Mouse (Mus musculus): ENCODE results near the gene Gm8104.
"Not testable (repeated sequence)": the region's sequence is repeated elsewhere in the genome, so short reads cannot be mapped to it uniquely, and the experiment has no call there.

Gm8104 gene

DNA sequence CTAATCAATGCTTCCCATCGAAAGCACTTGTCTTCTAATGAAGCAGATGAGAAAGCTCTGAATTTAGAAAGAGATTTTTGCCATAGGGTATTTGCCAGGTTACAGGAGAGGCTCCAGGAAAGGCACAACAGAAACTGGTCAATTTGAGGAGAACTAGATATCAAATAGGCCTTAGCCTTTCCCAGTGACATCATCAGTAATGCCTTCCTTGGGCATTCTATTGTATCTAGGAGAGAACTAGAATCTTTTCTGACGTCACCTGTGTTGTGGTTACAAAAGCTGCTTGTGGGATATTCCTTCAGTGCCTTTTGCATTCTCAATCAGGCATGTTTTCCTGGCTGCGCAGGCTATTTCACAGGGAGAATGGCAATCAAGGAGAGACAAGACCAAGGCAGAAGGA is at the start of gene Gm8104:
Gene Gm8104 (plus strand): TSS at position 301 of the 400 bp plus-strand sequence.
- CTCF ChIA-PET, POLR2A ChIA-PET: not testable (repeated sequence)

DNA sequence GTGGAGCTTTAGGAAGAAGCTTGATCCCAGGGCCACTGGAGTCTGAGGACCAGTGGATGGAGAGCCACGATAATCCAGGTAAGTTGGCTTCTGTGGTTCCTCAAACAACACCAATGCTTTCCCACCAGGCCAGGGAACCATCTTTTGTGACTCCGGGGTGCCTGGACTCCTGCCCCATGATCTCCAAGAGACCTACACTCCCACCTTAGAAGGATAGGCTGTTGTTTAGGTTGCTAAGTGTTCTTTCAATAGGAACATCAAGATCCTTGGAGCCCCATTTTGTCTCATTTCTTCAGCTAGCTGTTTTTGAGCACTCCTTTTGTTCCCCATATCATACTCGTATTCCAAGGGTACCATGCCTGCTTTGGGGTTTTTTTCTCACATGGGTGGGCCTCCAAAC is 42.3 kb upstream of the Gm8104 start:
- POLR2A ChIA-PET, CTCF ChIA-PET: not testable (repeated sequence)

DNA sequence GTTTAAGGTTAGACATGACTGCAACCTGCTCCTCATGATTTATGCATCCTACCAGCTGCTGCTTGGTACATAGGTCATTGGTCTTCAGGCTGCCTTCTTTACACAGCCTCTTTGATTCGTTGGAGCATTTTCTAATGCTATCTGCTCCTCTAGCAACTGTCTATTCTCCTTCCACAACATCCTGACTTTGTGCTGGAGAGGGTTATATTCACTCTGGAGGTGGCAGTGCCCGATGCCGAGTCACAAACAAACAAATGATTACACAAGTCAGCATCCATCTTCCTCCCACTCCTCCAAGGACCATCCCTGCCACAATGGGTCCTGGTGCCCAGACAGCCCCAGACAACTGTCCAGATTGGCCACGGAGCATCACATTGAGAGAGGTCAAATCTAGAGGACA is 40.2 kb upstream of the Gm8104 start:
- POLR2A ChIA-PET, CTCF ChIA-PET: not testable (repeated sequence)

DNA sequence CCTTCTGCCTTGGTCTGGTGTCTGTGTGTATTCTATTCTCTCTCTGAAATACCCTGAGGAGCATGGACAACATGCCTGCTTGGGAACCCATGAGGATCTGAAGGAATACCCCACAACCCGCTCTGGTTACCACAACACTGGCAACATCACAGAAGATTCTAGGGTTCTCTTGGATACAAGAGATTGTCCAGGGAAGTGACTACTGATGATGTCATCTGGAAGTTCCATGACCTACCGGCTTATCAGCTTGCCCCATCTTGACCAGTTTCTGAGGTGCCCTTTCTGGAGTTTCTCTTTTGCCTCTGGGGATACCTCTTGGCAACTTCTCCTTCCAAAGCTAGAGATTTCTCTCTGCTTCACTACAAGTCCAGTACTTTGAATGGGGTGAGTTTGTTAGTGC is 23.9 kb upstream of the Gm8104 start, which contains the start of gene Gm8094:
Gene Gm8094 (minus strand): TSS at position 101 of the 400 bp plus-strand sequence.
- CTCF ChIA-PET, POLR2A ChIA-PET: not testable (repeated sequence)

DNA sequence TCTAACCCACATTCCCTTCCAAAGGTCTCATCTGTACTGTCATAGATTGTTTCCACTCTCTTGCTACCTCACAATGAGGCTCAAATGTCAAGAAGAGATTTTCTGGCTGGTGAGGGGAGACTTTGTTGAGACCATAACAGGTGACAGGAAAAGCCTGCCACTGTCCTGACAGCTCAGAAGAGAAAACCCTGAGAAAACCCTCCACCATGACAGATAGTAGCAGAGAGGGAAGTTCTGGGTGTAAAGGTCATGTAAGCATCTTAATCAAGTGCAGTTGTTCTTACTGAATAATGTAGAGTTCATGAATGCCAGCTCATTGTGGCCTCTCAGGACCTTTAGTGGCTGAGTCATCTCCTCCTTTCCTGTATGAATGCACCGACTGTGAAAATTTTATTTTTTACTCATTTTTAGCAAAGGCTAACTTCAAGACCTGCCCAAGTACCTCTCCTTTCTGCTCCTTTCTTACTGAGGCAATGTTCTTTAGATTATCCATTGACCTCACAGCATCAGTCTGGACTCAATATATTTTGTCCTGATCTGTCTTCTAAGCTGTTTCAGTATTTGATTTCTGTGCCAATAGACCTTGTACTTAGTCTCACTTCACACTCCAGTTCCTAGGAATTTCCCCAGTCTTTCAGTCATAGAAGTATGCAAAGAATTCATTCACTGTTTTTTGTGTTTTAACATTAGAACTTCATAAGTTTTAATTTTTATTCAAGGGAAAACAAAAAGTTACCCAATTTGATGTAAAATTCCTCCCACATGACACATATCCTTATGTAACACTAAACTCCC is 15.3 kb upstream of the Gm8104 start:
- POLR2A ChIA-PET, CTCF ChIA-PET: not testable (repeated sequence)

DNA sequence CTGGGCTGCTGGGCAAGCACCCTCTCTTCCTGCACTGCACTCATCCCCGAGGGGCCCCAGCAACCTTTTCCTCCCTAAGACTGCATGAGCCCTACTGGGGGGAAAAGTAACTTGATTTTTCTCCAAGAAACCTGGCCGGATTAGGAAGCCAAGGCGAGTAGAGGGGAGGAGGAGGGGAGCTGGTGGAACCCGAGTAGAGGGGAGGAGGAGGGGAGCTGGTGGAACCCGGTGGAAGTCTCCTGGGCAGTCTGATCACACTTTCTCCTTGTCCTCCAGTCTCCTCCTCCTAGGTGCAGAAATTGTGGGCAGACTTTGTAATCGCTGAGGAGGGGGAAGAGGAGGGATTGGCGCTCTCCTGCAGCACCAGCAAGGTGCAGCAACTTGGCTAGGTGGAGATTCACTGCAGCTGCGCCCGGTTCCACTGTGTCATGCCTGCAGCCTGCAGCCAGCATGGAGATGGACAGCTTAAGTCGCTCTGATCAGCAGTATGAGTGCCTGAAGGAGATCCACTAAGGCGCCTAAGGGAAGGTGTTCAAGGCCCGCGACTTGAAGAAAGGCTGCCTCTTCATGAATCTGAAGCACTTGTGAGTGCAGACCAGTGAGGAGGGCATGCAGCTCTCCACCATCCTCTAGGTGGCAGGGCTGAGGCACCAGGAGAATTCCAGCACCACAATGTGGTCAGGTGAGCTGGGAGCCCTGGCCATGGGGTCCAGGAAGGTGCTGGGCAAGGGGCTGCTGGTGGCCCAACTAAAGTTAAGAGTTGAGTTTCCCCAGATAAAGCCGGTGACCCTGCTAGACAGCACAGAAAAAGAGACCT is 11.1 kb upstream of the Gm8104 start:
- POLR2A ChIA-PET, CTCF ChIA-PET: not testable (repeated sequence)

DNA sequence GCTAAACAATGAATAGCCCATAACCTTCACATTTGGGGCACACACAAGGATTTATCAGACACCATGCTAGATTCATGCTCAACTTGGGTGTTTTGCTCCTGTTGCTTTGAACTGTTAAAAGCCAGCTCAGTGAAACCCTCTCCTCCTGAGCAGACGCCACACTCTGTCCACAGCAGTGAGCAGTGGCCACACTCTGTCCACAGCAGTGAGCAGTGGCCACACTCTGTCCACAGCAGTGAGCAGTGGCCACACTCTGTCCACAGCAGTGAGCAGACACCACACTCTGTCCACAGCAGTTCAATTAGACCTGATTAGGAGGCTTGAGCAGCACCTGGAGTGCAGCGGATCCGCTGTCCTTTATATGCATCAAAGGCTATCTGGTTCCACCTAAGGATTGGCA is 19.3 kb downstream of the Gm8104 start:
- POLR2A ChIA-PET, CTCF ChIA-PET: not testable (repeated sequence)

DNA sequence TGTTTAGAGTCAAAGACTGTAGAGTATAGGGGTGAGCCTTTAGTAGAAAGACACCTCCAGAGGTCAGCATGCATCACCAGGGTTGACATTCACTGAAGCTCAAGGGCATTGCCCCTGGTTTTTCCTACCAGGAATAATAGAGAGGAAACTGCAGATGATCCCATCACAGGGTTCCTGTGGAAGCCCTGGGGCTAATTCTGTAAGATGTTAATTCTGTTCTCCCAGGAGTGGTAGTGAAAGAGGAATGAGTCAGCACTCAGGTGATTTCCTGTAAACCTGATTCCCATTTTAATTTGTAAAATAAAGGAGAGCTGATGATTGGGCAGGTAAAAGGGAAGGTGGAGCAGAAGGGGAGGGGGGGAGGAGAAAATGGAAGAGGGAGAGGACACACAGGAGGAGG is 25.9 kb downstream of the Gm8104 start:
- CTCF ChIA-PET, result not testable (repeated sequence)
- POLR2A ChIA-PET, result interaction anchor here in 1 of 4 experiments (0.7 kb wide), 1 partner anchor 1540 kb away, joined by 3 read pairs; no protein-coding TSS in a partner anchor

Data from embryonic stem cell, embryonic (primary cell).